Mouse (Mus musculus) left cerebral cortex, adult 18-20 months (tissue): ENCODE measurements around the gene Vwce. TPM values are rescaled to one million over a fixed set of nuclear protein-coding genes. Genes with fewer than 3 reads are reported as not detected.
A peak's percentile ranks its signal among the peaks of the same experiment; 100 is the strongest.

Source experiments
- DNase-seq, 2 experiments: peaks; one replicate each; pipeline ENCODE4 v3.0.0; 2021 to 2022; ENCODE audit warnings: low spot score in 2 of 2, mixed read lengths in 1 of 2
- total RNA-seq, 2 experiments: library from RNA; stranded (reverse); gene quantifications; 2 replicates each; pipeline ENCODE4 v1.2.3; 2021

Gene Vwce
- total RNA-seq, 2 experiments from 2014 or later = 0.66 to 1.00 TPM

DNA sequence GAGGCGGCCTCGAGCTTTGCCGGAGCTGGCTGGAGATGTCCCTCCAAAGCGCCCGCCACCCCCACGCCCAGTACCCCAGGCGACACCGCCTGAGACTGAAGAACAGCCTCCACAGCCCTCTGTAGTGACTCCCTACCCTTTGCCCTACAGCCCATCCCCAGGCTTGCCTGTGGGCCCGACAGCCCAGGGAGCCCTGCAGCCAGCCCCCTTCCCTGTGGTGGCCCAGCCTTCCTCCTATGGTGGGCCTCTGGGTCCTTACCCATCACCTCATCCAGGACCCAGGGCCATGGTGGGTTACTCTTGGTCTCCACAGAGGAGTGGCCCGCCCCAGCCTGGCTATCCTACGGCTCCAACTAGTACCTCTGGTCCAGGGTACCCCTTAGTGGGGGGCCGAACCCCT, 78.6 kb downstream of the Vwce start:
- no peak for DNase-seq

DNA sequence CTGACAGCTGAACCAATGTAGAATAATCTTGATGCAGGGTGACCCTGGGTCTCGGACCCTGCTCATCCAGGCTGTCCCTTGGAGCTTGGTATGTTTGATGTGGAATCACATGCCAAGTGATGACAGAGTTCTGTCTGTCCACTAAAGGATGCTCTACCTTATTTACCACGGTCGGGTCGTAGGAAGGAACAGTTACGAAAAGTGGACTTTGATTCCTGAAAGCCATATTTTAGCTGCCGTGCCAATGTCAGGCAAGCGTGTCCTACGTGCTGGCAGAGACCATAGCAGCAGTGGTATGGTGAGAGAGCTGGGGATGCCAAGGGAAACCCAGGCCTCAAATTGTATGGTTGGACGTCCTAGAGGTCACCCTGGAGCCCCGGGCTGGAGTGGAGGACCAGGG, 79.5 kb downstream of the Vwce start:
- no peak for DNase-seq

GRCm38 (mm10) chr19:10714168-10714567, 80.2 kb downstream of the Vwce start:
- DNase-seq = no peak

DNA sequence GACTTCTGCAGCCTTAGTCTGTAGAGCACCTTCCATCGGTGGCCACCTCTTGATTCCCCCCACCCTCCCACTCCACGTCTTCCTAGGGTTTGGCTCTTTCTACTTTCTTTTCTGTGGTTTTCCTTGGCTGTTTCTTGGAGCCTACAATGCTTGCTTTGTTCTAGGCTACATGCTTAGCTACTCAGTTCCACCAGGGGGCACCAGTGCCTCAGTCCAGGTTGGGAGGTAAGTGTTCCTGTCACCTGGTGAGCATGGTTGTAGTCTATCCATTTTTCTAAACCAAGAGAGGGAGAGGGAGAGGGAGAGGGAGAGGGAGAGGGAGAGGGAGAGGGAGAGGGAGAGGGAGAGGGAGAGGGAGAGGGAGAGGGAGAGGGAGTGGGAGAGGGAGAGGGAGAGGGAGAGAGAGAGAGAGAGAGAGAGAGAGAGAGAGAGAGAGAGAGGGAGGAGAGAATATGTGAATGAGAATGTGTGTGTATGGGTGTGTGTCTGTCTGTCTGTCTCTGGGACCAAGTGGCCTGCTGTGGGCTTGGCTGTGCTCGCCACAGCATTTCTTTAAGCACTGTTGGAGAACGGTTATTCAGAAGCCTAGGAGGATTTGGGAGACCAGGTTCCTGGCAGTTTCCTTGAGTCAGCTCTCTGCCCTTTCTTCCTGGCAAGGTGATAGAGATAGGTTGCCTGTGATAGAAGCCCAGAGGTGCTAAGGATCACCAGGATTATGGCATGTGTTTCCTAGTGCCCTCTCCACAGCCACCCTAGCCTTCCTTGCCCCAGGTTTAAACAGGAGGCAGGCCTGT, 80.9 kb downstream of the Vwce start:
- DNase-seq = peak; percentile 88 to 90

DNA sequence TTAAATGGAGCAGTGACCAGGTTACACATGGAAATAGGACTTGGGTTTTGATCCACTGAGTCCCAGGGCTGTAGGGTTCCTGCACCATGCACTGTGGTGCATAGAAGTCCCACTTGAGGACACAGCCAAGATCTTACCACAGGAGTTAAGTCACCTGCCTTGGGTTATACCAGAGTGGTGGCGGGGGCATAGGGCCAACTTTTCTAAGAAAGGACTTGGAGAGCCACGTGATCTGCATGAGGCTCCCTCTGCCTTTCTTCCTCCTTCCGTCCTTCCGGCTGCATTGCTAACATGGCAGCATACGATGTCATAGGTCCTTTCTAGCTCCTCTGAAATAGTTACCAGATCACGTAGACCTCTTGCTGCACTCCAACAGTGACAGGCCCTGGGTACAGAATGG, 81.5 kb downstream of the Vwce start:
- no peak for DNase-seq

Other genes starting within 250 kb of the Vwce start
- gene Syt7, start 245.1 kb upstream of the Vwce start, total RNA-seq = 100 to 1,000 TPM; 267 to 301 TPM
- 10 to 100 TPM; 12.7 to 27.8 TPM for gene Lrrc10b, start 176.7 kb upstream of the Vwce start, total RNA-seq
- under 1 TPM; 0.77 to 0.91 TPM for gene Ppp1r32, start 151.3 kb upstream of the Vwce start, total RNA-seq
- gene Cpsf7, start 108.9 kb upstream of the Vwce start, total RNA-seq = 10 to 100 TPM; 76.8 to 79.5 TPM
- gene Sdhaf2, start 108.1 kb upstream of the Vwce start, total RNA-seq = 10 to 100 TPM; 52.9 to 53.4 TPM
- 10 to 100 TPM; 11.3 to 11.6 TPM for gene Tmem216, start 78.0 kb upstream of the Vwce start, total RNA-seq
- 10 to 100 TPM in 1 of 2 experiments, 1 to 10 TPM in 1; 9.4 to 10.8 TPM for gene Cyb561a3, start 57.0 kb upstream of the Vwce start, total RNA-seq
- 10 to 100 TPM; 11.0 to 12.3 TPM for gene Tmem138, start 56.9 kb upstream of the Vwce start, total RNA-seq
- gene Ddb1, start 28.9 kb upstream of the Vwce start, total RNA-seq = 100 to 1,000 TPM; 193 to 195 TPM
- gene Tkfc, start 28.6 kb upstream of the Vwce start, total RNA-seq = 10 to 100 TPM; 15.6 to 17.1 TPM
- gene Pga5, start 43.9 kb downstream of the Vwce start, total RNA-seq = not detected
- 10 to 100 TPM; 21.7 to 25.8 TPM for gene Vps37c, start 54.5 kb downstream of the Vwce start, total RNA-seq
- under 1 TPM in 1 of 2 experiments, not detected in 1; 0.16 TPM for gene Cd5, start 104.8 kb downstream of the Vwce start, total RNA-seq
- 1 to 10 TPM; 1.9 to 2.4 TPM for gene Cd6, start 195.8 kb downstream of the Vwce start, total RNA-seq
- gene Slc15a3, start 205.5 kb downstream of the Vwce start, total RNA-seq = 1 to 10 TPM; 1.2 to 1.4 TPM
- 100 to 1,000 TPM; 233 to 258 TPM for gene Tmem132a, start 235.7 kb downstream of the Vwce start, total RNA-seq
- 10 to 100 TPM; 47.7 to 55.1 TPM for gene Tmem109, start 247.8 kb downstream of the Vwce start, total RNA-seq